10 mouse cellular contexts compared by ENCODE assay signal in the genomic region with DNA sequence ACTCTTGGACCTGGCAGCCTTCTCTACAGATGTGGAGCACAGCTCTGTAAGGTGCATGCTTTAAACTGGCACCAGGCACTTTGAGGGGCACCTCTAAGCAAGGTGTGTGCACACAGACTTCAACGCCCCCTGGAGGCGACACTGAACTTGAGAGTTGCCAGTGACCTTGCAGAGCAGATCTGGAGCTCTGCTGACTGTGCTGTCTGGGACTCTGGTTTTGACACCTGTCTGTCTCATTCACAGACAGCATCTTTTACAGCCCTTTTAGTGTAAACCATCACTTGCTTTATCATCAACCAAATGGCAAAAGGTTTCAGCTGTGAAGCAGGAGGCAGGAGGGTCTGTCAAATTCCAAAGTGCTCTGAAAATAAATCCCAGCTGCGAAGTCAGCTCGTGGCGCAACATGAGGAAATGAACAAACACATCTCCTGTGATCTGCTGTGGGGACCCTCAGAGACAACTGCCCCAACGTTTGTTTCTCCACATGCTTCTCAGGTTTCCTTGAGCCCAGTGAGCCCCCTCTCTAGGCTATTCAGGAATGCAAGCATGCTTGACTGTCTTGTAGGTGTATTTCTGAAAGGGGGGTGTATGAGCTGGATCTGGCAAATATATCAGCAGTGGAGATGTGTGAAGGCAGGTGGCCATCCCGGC.
DNase-seq lines count a peak whose midpoint lies in the region; ATAC-seq and TF ChIP-seq lines count a peak whose summit lies in the region.
"Had no signal": no experiment of that assay in that cellular context is flagged by ENCODE, and none has a peak within 500 bp of the region (broad histone marks: within the 10 kb centered on the region; RNA-seq: fewer than 3 reads in every experiment).

No protein-coding gene starts in this region.

- no peak overlapping the region for H3K27ac ChIP-seq in heart, embryonic 10.5 days
- no peak overlapping the region for H3K27ac ChIP-seq in liver, postnatal 0 days (ENCODE audit: low read depth)
- H3K27ac ChIP-seq: hindbrain, embryonic 14.5 days; macrophage had no signal

- no peak overlapping the region for H3K9ac ChIP-seq in liver, postnatal 0 days (replicated peaks)
- H3K9ac ChIP-seq: hindbrain, embryonic 14.5 days had no signal

- no peaks in the 10 kb centered on the region for H3K27me3 ChIP-seq in heart, embryonic 10.5 days (ENCODE audit: insufficient read depth, poor library complexity, severe bottlenecking)
- H3K27me3 ChIP-seq in liver, postnatal 0 days (ENCODE audit: insufficient read depth, low read length): no peaks in the 10 kb centered on the region

- TF ChIP-seq CTCF in liver, postnatal 0 days (IDR thresholded peaks at IDR 0.05; ENCODE audit: low read depth): peak; percentile 40; the same call in 1 of the 2 replicates

- no peak overlapping the region for H3K4me3 ChIP-seq in heart, embryonic 10.5 days
- H3K4me3 ChIP-seq in liver, postnatal 0 days (ENCODE audit: low read depth, low read length): no peak overlapping the region

- no peaks in the 10 kb centered on the region for H3K36me3 ChIP-seq in heart, embryonic 10.5 days
- no peaks in the 10 kb centered on the region for H3K36me3 ChIP-seq in liver, postnatal 0 days (replicated peaks; ENCODE audit: insufficient read depth, low read length)

- peak; percentile 50 for DNase-seq in heart, postnatal 4 days
- DNase-seq in heart, embryonic 10.5 days (ENCODE audit: low spot score): no peak
- peak; percentile 68 for DNase-seq in testis, postnatal 10 days (ENCODE audit: low spot score)
- no peak for DNase-seq in testis, postnatal 14 days (ENCODE audit: low spot score)
- DNase-seq in liver, postnatal 0 days: peak; percentile 20
- no peak for DNase-seq in layer of hippocampus, postnatal 25 days (ENCODE audit: extremely low spot score in 1 of 2, low spot score in 1 of 2)
- DNase-seq in yolk sac, embryonic 10.5 days (ENCODE audit: low spot score): no peak

- no peak for ATAC-seq in liver, postnatal 0 days
- ATAC-seq in megakaryocyte, adult 5-6 weeks (ENCODE audit: poor library complexity, severe bottlenecking): no peak

- 58% methylated on average over 7 of the region's 7 CpGs for WGBS in heart, embryonic 10.5 days
- 55% methylated on average over 7 of the region's 7 CpGs for WGBS in liver, postnatal 0 days (ENCODE audit: insufficient replicate concordance)

- 0 out of 2 replicates have a peak, but pooled peaks cover 2% of the 10 kb centered on the region for H3K4me1 ChIP-seq in heart, embryonic 10.5 days
- no peaks in the 10 kb centered on the region for H3K4me1 ChIP-seq in liver, postnatal 0 days (ENCODE audit: insufficient read depth)

- no peaks in the 10 kb centered on the region for H3K9me3 ChIP-seq in heart, embryonic 10.5 days
- no peaks in the 10 kb centered on the region for H3K9me3 ChIP-seq in liver, postnatal 0 days (ENCODE audit: low read length)

- H3K4me2 ChIP-seq in liver, postnatal 0 days (ENCODE audit: low read depth, low read length): no peak overlapping the region
- H3K4me2 ChIP-seq: hindbrain, embryonic 14.5 days had no signal

- no peak for TF ChIP-seq EP300 in liver, postnatal 0 days (IDR thresholded peaks at IDR 0.05; ENCODE audit: low read depth)

Comparison
In these comparisons a context has a peak if more than half of its experiments do, and no peak if none do; other contexts are left out.
1. DNase-seq: peak in heart, postnatal 4 days (single experiment), testis, postnatal 10 days (single experiment) and liver, postnatal 0 days (single experiment); none in heart, embryonic 10.5 days (single experiment), testis, postnatal 14 days (single experiment), layer of hippocampus, postnatal 25 days (0 of 2) and yolk sac, embryonic 10.5 days (single experiment).